Mouse (Mus musculus): ENCODE results near the gene Lypd5.

GRCm38 (mm10) chr7:24373538-24374379 is 24.8 kb downstream of the Lypd5 start:
- TF ChIP-seq CTCF (conservative IDR thresholded peaks at IDR 0.05; ENCODE audit: insufficient read depth, insufficient read length, low read depth, low read length) = no peak
- no peak for TF ChIP-seq POLR2A (IDR thresholded peaks at IDR 0.05; ENCODE audit: low read depth, low read length)

Data from kidney, adult 2 months (tissue).